Mouse (Mus musculus) heart, postnatal 10 days (tissue): Measurements from ENCODE around the gene Ankzf1. TPM values are rescaled to one million over a fixed set of nuclear protein-coding genes. Genes with fewer than 3 reads are reported as not detected.
"Not testable (repeated sequence)": the region's sequence is repeated elsewhere in the genome, so short reads cannot be mapped to it uniquely, and the experiment has no call there.

Experiments used
- DNase-seq, 2 experiments: peaks; one replicate each; pipeline ENCODE4 v3.0.0; 2021
- intact Hi-C: fragments of 180-260 bp; cut with DNase I; formaldehyde crosslinking; loops from one replicate; pipeline ENCODE4 v1.15.1; 2025
- total RNA-seq, 2 experiments: library from RNA; stranded (reverse); gene quantifications; 2 replicates each; pipeline ENCODE4 v1.2.3; 2021

Gene Ankzf1
- total RNA-seq, 2 experiments from 2014 or later = 12.5 TPM

- intact Hi-C loops = no loop called here
- DNase-seq = no peak
Measured at GRCm38 (mm10) chr1:75221538-75221937, 29.6 kb downstream of the Ankzf1 start.

DNA sequence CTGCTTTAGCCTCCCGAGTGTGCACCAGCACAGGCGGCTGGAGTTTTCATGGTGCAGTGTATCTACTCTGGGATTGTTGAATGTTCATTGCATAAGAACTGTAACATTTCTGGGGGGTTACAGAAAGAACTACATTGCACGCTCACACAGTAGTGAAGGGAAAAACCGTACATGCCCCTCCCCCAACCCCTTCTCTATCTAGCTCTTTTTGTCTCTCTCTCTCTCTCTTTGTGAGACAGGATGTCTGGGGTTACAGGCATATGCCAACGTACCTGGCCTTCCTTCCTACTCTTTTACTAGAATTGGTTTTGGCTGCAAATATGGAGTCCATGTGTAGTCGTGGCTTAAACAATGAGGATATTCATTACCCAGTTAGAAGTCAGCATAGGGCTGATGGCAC lies 31.0 kb downstream of the Ankzf1 start:
- intact Hi-C loops = no loop called here

DNA sequence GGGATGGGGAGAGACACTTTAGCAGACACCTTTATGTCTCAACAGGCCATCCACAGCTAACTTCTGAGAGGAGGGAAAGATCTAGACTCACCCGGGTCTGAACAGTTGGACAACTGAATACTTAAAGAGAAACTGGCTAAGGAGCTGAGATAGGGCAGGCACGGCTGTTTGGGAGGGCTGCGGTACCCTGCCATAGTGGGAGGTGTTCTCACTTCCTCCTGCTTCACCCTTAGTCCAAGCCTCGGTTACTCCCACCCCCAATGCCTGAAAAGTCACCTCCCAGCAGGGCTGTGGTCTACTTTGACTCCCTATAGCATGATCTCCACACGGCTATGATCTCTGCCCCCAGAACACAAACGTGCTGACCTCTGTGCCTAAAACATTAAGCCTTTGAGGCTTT lies 31.6 kb downstream of the Ankzf1 start:
- intact Hi-C loops = no loop called here
- no peak for DNase-seq

More for the DNA sequence above, 31.0 kb downstream of the Ankzf1 start:
- DNase-seq = no peak

- intact Hi-C loops = no loop called here
- DNase-seq = no peak
Measured at GRCm38 (mm10) chr1:75225473-75225872, 33.5 kb downstream of the Ankzf1 start.

GRCm38 (mm10) chr1:75226138-75226537 lies 34.2 kb downstream of the Ankzf1 start:
- intact Hi-C loops = no loop called here
- no peak for DNase-seq

DNA sequence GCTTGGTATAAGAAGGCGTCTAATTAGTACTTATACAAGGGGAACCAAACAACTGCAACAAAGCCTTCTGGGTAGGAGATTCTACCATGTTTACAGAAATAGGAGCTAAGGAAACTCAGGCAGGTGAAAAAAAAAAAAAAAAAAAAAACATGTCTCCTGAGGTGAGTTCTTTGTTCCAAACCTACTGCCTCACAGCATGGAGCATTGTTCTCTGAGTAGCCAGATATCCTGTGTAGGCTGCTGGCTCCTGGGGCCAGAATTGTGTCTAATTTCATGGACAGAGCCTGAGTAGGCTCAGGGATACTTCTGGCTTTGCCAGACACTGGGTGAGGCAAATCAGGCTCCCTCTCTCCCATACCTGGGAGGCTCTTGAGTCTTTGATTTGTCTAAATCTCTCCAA lies 35.7 kb downstream of the Ankzf1 start:
- intact Hi-C loops = no loop called here
- no peak for DNase-seq

DNA sequence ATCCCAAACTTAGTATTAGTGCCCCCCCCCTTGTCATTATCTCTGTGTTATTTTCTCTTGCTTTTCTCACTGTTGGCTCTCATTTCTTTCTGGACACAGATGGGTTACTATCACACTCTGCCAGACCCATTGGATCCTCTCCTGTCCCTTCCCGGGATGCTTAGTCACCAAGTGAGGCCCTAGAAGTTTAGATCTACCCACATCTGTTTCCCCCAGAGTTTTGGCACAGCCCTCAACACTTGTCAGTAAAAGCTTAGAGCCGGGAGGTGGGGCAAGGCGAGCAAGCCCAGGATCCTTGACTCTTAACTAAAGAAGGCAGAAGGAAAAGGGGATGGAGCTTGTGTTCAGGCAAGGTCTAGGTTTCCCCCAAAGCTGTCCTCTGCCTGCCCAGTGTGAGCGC lies 37.2 kb downstream of the Ankzf1 start:
- intact Hi-C loops = no loop called here
- no peak for DNase-seq

DNA sequence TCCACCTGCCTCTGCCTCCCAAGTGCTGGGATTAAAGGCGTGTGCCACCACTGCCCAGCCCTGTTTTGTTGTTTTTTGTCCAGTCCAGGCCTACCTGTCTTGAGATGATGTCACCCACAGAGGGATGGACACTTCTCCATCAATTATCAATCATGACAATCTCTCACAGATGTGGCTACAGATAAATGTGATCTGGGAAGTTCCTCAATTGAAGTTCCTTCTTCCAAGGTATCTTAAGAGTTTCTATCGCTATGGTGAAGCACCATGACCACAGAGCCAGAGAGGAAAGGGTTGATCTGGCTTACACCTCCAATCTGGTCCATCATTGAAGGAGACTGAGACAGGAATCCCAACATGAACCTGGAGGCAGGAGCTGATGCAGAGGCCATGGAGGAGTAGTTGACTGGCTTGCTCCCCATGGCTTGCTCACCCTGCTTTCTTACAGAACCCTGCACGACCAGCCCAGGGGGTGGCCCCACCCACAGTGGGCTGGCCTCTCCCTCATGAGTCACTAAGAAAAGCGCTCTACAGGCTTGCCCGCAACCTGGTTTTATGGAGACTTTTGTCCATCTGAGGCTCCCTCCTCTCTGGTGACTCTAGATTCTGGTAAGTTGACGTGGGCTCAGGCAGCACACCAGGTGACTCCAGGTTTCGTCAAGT lies 38.5 kb downstream of the Ankzf1 start:
- DNase-seq = no peak
- intact Hi-C loops = no loop called here

GRCm38 (mm10) chr1:75231224-75231623 lies 39.3 kb downstream of the Ankzf1 start:
- DNase-seq = no peak
- intact Hi-C loops = no loop called here

DNA sequence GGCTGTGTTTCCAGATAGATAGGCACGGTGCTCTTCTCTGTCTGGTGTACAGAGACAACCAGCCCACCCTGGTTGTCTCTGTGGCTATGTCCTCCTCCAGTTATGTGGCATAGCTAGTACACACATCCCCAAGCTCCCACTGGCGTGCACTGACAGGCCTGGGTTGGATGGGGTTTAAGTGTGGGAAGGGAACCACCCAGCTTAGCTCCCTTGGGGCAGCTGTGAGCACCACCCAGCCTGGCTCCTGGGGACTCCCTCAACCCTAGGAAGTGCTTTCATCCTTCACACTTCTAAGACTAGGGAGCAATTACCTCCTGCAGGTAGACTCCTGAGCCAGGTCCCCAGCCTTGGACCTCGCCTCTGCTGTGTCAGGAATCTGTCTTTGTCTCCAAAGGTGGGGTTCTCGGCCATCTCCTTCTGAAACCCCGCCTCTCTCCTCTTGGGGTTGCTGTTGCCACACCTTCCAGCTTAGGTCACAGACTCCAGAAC lies 39.8 kb downstream of the Ankzf1 start, which contains the start of gene A630095N17Rik:
Gene A630095N17Rik (minus strand): TSS at position 439 of the 489 bp plus-strand sequence.
- no peak for DNase-seq
- intact Hi-C loops = no loop called here

DNA sequence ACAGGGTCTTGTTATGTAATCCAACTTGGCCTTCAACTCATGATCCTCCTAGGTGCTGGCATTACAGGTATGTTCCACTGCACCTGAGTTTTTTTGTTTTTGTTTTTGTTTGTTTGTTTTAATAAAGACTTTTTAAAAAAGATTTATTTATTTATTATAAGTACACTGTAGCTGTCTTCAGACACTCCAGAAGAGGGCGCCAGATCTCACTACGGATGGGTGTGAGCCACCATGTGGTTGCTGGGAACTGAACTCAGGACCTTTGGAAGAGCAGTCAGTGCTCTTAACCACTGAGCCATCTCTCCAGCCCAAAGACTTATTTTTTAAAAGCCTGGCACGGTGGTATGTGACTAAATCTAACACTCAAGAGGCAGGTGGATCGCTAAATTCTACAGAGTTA lies 40.5 kb downstream of the Ankzf1 start:
- intact Hi-C loops, DNase-seq: not testable (repeated sequence)

DNA sequence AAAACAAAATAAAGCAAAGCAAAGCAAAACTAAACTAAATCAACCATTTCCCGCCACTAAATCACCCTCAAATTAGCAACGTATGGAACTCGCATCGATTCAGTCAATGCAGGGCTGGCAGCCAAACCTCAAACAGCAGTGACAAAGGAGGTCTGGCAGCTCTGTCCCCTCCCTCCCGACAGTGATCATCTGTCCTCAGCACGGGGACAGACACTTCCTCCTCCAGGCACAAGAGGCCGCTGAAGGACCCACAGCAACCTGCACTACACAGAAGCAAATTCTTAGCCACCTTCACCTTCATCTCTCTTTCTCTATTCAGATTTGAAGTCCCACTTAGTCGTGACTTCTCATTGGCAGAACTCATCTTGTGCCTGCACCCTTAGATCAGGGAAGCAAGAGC lies 42.7 kb downstream of the Ankzf1 start:
- intact Hi-C loops = loop anchor here (1.0 to 2.0 kb wide), 2 partner anchors 16 to 17 kb away; partner anchors contain the start of gene Tuba4a
- peak; percentile 75 to 79 for DNase-seq

- DNase-seq = peak; percentile 91 to 93
- intact Hi-C loops = no loop called here
Measured at GRCm38 (mm10) chr1:75236117-75237050, 44.4 kb downstream of the Ankzf1 start, which contains the start of gene Dnajb2. TSS of gene Dnajb2 (plus strand) at chr1:75236406.

- DNase-seq = peak; percentile 65 to 73
- intact Hi-C loops = no loop called here
Measured at GRCm38 (mm10) chr1:75239591-75239990, 47.6 kb downstream of the Ankzf1 start.

DNA sequence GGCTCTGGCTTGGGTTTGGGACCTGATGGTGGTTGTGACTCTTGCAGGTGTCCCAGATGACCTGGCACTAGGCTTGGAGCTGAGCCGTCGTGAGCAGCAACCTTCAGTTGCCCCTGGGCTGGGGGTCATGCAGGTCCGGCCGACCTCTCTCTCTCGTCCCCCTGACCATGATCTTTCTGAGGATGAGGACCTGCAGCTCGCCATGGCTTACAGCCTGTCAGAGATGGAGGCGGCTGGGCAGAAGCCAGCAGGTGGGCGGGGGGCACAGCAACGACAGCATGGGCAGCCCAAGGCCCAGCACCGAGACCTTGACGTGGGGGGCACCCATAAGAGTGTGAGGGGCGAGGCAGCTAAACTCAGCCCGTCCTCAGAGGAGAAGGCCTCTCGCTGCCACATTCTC lies 51.5 kb downstream of the Ankzf1 start:
- DNase-seq = no peak
- intact Hi-C loops = no loop called here

DNA sequence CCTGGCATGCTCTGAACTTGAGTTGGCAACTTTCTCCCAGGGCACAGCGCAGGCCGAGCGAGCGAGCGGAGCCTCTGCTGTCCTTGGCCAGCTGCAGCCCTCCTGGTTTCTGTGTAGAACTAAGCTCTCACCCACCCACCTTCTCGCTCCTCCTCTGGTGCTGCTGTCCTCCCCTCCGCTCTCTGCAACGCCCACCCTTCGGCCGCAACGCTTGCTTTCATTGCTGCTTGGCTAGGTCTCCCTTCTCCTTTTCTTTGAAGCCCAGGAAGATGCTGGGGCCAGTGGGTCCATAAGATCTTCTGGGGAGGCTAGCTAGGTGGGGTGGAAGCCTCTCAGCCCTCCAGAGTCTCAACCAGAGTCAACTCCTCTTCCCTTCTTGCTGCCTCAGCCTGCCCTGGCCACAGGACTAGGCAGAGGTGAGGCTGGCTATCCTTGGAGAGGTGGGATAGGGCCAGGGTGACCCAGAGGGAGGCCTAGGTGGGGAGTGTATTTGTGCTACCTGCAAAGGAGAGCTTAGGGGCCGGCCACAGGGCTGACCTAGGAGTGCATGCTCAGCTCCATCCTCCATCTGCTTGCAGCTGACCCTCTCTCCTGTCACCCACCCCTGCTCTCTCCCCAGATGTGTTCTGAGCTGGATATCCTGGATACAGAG lies 52.4 kb downstream of the Ankzf1 start:
- no peak for DNase-seq

DNA sequence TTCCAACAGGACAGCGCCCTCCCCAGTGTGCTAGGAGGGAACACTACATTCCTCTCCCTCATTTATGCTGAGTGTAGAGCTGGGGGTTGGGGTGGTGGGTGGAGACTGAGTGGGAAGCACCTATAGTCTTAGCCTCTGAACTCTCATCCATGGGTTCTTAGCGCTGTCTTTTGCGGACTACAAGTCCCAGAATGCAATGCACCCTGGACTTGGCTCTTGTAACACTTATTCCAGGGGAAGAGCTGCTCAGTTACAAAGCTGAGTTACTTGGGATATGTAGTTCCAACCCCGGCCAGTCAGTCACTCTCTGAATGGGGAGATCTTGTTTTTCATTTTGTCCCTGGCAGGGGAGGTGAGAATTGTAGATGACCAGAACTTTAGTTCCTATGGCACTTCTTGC lies 52.9 kb downstream of the Ankzf1 start:
- peak; percentile 62 to 73 for DNase-seq
- intact Hi-C loops = no loop called here

More for the DNA sequence above, 52.4 kb downstream of the Ankzf1 start:
- intact Hi-C loops = no loop called here

DNA sequence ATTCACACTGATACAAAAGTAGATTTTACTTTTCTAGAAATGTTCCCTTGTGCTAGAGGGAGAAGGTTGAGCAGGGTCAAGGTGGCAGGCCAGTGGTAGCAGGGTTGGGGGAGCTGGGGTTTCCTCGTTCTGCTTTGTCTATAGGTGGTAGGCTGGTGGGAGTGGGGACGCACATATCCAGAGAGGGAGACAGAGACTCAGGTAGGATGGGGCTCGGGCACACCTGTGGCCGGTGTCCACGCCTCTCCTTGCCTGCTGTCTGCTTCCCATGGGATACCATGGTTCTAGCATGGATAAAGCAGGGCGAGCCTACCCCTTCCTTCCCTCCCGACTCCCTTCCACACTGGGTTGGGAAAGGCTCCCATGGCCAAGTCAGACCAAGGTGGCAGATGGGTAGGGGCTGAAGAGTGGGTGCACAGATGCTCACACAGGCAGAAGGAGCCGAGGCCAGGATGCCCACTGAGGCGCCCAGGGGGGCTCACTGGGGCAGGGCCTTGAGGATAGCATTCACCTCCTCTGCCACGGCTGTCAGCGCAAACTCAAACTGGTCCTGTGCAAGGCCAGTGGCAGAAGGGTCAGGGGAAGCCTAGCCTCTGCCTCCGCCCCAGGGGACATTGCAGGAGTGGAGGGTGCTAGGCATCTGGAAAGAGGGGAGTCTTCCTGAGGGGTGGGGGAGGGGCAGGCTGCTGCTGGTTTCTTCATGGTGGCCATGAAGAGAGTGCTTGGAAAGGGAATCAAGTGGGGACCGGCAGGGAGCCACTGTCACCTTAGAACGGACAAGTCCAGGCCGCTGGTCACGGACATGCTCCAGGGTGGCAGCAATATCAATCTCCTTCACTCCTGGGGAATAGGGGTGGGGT lies 55.4 kb downstream of the Ankzf1 start:
- intact Hi-C loops = no loop called here
- no peak for DNase-seq

DNA sequence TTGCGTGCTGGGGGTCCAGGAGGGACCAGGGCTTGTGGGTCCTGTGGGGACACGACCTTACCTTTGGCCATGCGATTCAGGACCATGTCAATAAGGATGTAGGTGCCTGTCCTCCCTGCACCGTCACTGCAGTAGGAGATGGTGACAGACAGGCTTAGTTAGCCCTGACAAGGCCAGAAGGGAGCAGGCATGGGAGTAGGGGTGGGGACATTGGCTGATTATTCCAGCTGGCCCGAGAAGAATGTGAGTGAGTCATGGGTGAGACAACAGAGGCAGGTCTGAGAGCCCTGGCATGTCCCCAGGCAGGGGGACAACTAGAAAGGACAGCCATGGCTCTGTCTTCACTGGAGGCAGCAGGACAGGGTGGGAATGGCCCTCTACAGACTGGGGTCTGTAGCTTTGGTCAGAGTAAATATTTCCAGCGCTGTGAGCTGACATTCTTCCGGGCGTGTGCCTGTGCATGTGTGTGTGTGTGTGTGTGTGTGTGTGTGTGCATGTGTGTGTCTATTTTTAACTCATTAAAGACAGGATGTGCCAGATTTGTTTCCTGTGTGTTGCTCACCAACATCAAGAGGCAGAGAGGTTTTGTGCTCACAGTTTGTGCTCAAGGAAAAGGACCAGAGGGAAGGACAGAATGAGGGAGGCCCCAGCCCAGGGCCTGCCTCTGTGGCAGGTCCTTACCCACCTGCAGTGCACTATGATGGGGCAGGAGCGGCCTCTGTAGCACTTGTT lies 56.3 kb downstream of the Ankzf1 start:
- intact Hi-C loops = no loop called here
- DNase-seq = peak; percentile 85 to 88
